Mouse (Mus musculus) ovary, adult 18-20 months (tissue): ENCODE measurements at regions not wholly inside any gene's neighbourhood (a gene's known extent, or its start where the extent isn't known, plus 50 kb on each side); places are given as distances from the start of the nearest gene placed in this dataset.

ENCODE experiments used
- DNase-seq: peaks from one replicate; pipeline ENCODE4 v3.0.0; 2022; ENCODE audit warnings: low spot score, mixed read lengths

DNA sequence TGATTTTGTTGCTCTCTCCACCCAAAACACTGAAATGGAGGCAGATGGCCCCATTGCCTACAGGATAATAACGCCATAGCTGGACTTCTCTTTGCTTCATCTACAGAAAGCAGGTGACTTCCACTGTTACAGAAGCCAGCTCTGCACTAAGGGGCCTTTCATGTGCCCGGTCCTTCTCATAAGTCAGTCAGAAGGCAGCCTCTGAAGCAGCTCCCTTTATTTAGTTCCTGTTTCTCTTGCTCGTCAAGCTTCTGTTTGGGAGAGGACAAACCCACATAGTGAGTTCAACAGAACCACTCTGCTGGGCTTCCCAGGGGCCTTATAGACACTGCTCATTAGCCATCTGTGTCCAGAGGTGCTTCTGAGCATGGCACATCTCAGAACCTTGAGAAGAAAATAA, 205.1 kb upstream of the Hhip start:
- DNase-seq = no peak

DNA sequence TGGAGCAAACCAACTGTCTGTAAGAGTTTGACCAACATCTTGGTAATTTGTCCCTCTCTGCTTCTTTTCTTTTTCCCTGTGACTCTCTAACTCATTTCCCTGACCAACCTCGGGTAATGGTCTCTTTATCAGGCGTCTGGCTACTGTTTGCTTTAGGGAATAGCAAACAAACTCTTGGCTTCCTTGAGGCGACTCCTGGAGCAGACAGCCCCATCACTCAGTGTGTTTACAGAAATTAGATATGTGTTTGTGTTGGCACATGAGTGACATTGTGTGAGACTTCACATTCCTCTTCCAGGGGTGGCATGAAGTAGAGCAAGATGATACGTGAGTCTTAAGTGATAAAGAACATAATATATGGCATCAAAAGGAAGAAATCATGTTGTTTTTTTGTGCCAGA, 195.7 kb upstream of the Hhip start:
- DNase-seq = no peak

DNA sequence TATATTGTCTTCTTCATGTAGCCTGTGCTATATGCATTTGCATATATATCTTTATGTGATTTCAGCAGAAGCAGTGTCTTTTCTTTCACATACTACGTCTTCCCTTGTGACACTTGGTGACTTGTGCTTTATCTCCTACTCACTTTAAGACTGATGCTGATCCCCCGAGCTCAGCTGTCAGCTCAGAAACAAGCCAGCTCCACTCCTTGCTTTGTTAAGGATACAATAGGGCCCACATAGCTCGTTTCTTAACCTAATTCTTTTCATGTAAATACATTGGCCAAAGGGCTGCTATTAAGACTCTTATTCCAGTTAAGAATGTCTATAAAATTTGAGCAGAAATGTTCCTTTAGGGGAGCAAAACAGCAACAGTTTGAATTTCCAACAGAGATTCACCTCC, 193.8 kb upstream of the Hhip start:
- DNase-seq = no peak

- DNase-seq = no peak
These were observed 192.7 kb upstream of the Hhip start for GRCm38 (mm10) chr8:80250305-80251161.

GRCm38 (mm10) chr8:80249762-80250161, 192.0 kb upstream of the Hhip start:
- DNase-seq = no peak

- DNase-seq = no peak
These were observed 182.1 kb upstream of the Hhip start for GRCm38 (mm10) chr8:80239879-80240278.

- DNase-seq = no peak
These were observed 152.6 kb upstream of the Hhip start for GRCm38 (mm10) chr8:80210361-80210760.

- no peak for DNase-seq
These were observed 147.2 kb upstream of the Hhip start for GRCm38 (mm10) chr8:80204678-80205654.

- DNase-seq = no peak
These were observed 146.2 kb upstream of the Hhip start for GRCm38 (mm10) chr8:80203769-80204677.

DNA sequence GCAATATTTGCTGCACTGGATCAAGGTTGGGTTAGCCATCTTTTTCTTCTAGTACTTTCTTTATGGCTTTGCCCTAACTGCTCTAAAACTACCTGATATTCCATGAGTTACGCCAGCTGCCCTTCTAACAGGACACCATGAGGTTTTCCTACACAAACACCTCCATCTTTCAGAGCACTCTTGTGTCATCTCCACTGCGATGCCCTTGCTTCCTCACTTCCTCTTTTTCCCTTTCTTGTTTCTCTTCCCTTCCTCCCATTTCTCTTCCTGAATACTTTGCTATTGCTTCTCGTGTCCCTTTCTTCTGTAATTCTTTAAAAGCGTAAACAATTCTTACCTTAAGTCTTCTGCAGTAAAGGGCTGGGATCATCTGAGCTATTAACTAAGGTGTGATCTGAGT, 139.9 kb upstream of the Hhip start:
- DNase-seq = no peak

DNA sequence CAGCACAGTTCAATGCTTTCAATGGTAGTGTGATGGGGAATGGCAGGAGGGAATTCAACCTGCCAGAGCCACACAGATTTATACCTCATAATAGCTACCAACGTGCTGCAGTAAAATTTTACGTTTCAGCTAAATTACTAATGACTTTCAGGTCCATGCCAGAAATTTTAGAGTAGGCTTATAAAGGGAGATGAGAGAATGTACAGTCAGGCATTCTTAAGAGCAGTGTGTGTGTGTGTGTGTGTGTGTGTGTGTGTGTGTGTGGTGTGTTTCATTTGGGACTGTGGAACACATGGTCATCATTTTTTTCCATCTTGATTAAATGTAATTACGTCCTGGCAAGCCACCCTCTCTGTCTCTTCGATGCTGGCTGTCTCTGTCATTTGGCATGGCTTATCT, 132.7 kb upstream of the Hhip start:
- DNase-seq = no peak

- DNase-seq = no peak
These were observed 132.1 kb upstream of the Hhip start for GRCm38 (mm10) chr8:80189797-80190509.

DNA sequence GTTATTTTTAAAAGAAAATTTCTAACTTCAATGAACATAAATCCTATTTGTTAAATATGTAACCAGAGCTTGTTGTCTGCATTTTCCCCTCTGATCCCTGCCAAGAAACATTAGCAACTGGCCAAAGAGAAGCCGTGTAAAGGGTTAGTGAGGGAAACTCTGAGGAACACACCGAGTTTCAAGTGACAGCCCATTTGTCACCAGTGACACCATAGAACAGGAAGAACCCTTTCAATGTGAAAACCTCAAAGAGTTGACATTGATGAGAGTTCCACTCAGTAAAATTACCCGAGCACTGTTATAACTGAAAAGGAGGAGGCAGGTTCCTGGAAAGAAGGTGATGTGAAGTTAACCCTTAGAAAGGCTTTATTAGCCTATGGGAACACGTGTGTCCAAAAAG, 127.5 kb upstream of the Hhip start:
- DNase-seq = no peak

DNA sequence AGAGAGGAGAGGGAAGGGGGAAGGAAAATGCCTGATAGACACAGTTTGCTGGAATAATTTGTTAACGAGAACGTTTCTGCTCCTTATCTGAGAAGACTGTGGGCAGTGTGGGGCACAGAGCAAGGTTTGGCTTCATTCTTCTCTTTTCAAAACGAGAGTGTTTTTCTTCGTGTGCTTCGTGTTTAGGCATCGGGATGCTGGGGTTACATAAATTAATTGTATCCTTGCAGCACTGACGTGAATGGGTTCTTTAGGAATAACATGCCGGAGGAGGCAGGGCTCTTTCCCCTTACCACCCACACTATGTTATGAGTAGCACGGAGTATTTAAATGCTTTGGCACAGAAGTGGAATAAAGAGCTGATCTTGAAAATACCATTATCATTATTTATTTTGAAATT, 110.9 kb upstream of the Hhip start:
- no peak for DNase-seq

DNA sequence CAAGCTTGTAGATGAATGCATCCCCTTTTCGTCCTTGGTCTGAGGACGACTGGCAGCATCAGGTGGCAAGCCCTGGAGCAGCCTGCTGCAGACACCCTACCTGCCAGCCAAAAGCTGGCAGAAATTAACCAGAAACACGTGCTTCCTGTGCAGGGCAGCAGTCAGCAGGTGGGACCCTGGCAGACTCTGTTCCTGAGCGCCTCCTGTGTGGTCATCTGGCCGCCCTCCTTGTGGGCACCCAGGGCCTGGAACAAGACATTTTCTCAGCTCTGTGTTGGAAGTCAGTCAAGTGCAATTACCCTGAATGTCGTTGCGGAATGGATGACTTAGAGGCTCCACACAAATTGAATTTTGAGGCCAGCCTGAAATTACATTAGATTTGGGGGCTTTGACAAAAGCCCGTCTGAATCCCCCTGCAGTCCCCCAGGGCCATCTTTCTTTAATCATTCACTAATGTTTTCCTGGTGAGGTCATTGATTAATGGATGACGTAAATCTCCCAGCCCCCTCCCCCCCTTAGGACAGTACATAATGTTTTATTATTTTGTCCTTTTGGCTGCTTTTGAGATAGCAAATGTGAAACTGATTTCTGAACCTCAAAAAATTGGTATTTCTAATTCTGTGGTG, 91.8 kb upstream of the Hhip start:
- no peak for DNase-seq

GRCm38 (mm10) chr8:80147929-80148328, 90.1 kb upstream of the Hhip start:
- DNase-seq = no peak

DNA sequence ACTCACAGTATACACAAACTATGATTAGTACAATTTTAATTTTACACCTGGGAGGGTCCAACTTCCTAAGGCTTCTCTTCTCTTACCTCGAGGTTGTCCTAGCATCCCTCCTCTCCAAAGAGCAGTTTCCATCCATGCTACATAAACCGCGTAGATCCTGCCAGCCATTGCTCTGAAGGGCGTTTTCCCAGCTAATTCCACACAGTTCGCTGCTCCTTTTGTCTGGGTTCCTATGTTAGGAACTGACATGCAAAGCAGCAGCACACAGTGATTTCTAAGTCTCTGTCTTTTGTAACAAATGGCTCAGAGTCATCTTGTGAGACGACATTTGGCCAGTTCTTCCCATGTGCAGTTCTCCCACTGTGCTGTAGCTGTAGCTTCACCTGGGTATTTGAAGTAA, 80.7 kb upstream of the Hhip start:
- DNase-seq = no peak

- DNase-seq = no peak
These were observed 62.7 kb upstream of the Hhip start for GRCm38 (mm10) chr8:80120378-80120965.

- DNase-seq = no peak
These were observed 59.5 kb upstream of the Hhip start for GRCm38 (mm10) chr8:80117328-80117727.
